Mouse (Mus musculus): ENCODE data around the gene Rbbp6. TPM values are rescaled to one million over a fixed set of nuclear protein-coding genes. Genes with fewer than 3 reads are reported as not detected.

Gene Rbbp6
- total RNA-seq, 2 experiments from 2014 or later = 64.7 to 67.6 TPM

DNA sequence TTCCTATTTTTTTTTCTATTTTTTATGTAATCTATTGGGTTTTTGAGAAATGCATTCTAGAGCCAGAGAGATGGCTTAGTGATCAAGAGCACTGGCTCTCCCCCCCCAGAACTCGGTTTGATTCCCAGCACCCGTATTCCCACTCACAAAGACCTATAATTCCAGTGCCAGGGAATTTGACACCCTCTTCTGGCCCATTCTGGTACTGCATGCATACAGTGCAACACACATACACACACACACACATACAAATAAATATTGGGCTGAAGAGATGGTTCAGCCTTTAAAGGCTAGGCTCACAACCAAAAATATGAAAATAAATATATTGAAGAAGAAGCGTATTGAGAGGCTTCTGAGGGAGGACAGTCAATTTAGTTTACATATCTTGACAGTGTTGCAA lies 79.7 kb downstream of the Rbbp6 start:
- no peak for DNase-seq (ENCODE audit: low spot score in 2 of 2)

GRCm38 (mm10) chr7:123046473-123047091 lies 81.1 kb downstream of the Rbbp6 start:
- no peak for DNase-seq (ENCODE audit: low spot score in 2 of 2)

Other genes with a start within 250 kb of the Rbbp6 start
- 10 to 100 TPM; 51.5 to 52.9 TPM for gene Tnrc6a, start 158.2 kb downstream of the Rbbp6 start, total RNA-seq (2021)
- under 1 TPM; 0.26 to 0.47 TPM for gene Slc5a11, start 249.1 kb downstream of the Rbbp6 start, total RNA-seq (2021)

Data from left cerebral cortex, adult 18-20 months (tissue).